Mouse (Mus musculus) C2C12 (cell line): Measurements from ENCODE around the gene Tmem243. TPM values are rescaled to one million over a fixed set of nuclear protein-coding genes. Genes with fewer than 3 reads are reported as not detected.

Experiments used
- H3K27me3 ChIP-seq: one replicate; pipeline ENCODE4 v1.6.1; 2011; ENCODE audit not compliant: control insufficient read depth, insufficient read depth, insufficient read length
- H3K36me3 ChIP-seq: one replicate; pipeline ENCODE4 v1.6.1; 2011; ENCODE audit not compliant: control insufficient read depth, insufficient read depth
- H3K4me3 ChIP-seq: one replicate; pipeline ENCODE4 v1.5.1; 2011; ENCODE audit warnings: mild to moderate bottlenecking, control low read depth; ENCODE audit not compliant: poor library complexity, insufficient read depth, severe bottlenecking
- H3K79me2 ChIP-seq: one replicate; pipeline ENCODE4 v1.6.1; 2011; ENCODE audit not compliant: control insufficient read depth, insufficient read depth
- H3K79me3 ChIP-seq: one replicate; pipeline ENCODE4 v1.6.1; 2011; ENCODE audit warnings: low read depth, control low read depth
- H3ac ChIP-seq: one replicate; pipeline ENCODE3; 2011; ENCODE audit warnings: low read depth; ENCODE audit not compliant: control insufficient read depth, insufficient read length
- CEBPB ChIP-seq: IDR thresholded peaks from one replicate; pipeline ENCODE4 v1.6.1; 2011; ENCODE audit warnings: low read depth, mild to moderate bottlenecking, control low read depth, moderate library complexity
- CTCF ChIP-seq: IDR thresholded peaks from one replicate; pipeline ENCODE4 v1.5.1; 2011; ENCODE audit not compliant: control insufficient read depth, insufficient read depth, insufficient read length
- FOSL1 ChIP-seq: IDR thresholded peaks from one replicate; pipeline ENCODE4 v1.8.0; 2011; ENCODE audit warnings: mild to moderate bottlenecking, low read length; ENCODE audit not compliant: poor library complexity, insufficient read depth, severe bottlenecking
- MAX ChIP-seq: IDR thresholded peaks from one replicate; pipeline ENCODE4 v1.6.1; 2011; ENCODE audit warnings: mild to moderate bottlenecking, control low read depth
- MYOD1 ChIP-seq: IDR thresholded peaks from one replicate; pipeline ENCODE4 v1.6.1; 2011; ENCODE audit warnings: low read depth; ENCODE audit not compliant: control insufficient read depth, insufficient read length
- MYOG ChIP-seq: IDR thresholded peaks from one replicate; pipeline ENCODE4 v1.6.1; 2011; ENCODE audit not compliant: control insufficient read depth, insufficient read length; ENCODE audit errors: extremely low read depth
- USF1 ChIP-seq: IDR thresholded peaks from one replicate; pipeline ENCODE4 v1.6.1; 2011; ENCODE audit warnings: low read depth, mild to moderate bottlenecking, control low read depth, moderate library complexity
- polyA plus RNA-seq: library from polyadenylated mRNA; unstranded; fragments of >200 nt; fragmentation: generic; extraction: Trizol; gene quantifications from one replicate; pipeline ENCODE4 v1.2.1, GENCODE M21; 2012; ENCODE audit warnings: missing spikeins

The Tmem243 gene
- polyA plus RNA-seq, 1 experiment, result 5.5 TPM

DNA sequence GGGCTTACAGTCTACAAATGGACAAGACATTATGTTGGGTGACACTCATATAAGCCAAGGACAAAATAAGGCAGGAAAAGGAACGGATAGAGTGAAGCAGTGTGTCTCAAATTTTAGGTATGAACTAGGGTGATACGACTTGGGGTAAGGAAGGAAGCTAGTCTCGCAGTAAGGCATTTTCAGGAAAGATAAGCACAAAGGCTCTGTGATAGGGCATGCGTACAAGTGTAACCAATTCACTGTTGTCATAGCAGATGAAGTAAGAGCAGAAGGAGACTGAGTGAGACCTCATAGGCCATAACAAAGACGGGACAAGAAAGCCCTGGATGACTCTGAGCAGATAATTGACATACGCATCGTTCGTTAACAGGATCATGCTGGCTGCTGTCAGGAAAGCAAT lies 40.3 kb downstream of the Tmem243 start:
- Histone ChIP-seq H3ac (no peak overlapping the region), H3K79me2 (no peaks in the 10 kb centered on the region), H3K36me3 (peaks cover 62% of the 10 kb centered on the region), H3K79me3 (peaks cover 1% of the 10 kb centered on the region), H3K27me3 (no peaks in the 10 kb centered on the region), H3K4me3 (no peak overlapping the region)
- TF ChIP-seq FOSL1, result no peak
- no peak for TF ChIP-seq MAX
- TF ChIP-seq CEBPB, result no peak
- TF ChIP-seq CTCF, result no peak
- no peak for TF ChIP-seq MYOG
- TF ChIP-seq USF1, result no peak
- no peak for TF ChIP-seq MYOD1

DNA sequence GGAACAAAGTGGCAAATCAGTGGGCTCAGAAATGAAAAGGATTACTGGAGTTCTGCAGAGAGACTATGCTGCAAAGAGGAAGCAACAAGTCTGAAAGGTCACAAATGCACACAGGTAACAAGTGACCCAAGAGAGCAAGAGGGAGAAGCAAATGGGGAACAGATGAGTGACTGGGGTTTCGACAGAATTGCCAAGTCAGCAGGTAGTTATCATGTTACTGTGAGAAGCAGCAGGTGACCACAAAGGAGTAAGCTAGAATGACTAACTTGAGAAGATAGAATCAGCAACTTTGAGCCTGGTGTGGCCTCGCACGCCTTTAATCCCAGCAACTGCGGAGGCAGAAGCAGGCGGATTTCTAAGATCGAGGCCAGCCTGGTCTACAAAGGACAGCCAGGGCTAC lies 41.9 kb downstream of the Tmem243 start:
- Histone ChIP-seq H3K79me3 (no peaks in the 10 kb centered on the region), H3K36me3 (peaks cover 53% of the 10 kb centered on the region), H3K79me2 (no peaks in the 10 kb centered on the region), H3ac (no peak overlapping the region), H3K4me3 (no peak overlapping the region), H3K27me3 (no peaks in the 10 kb centered on the region)
- no peak for TF ChIP-seq USF1
- no peak for TF ChIP-seq FOSL1
- TF ChIP-seq CEBPB, result no peak
- TF ChIP-seq MYOD1, result no peak
- TF ChIP-seq MAX, result no peak
- no peak for TF ChIP-seq MYOG
- no peak for TF ChIP-seq CTCF

DNA sequence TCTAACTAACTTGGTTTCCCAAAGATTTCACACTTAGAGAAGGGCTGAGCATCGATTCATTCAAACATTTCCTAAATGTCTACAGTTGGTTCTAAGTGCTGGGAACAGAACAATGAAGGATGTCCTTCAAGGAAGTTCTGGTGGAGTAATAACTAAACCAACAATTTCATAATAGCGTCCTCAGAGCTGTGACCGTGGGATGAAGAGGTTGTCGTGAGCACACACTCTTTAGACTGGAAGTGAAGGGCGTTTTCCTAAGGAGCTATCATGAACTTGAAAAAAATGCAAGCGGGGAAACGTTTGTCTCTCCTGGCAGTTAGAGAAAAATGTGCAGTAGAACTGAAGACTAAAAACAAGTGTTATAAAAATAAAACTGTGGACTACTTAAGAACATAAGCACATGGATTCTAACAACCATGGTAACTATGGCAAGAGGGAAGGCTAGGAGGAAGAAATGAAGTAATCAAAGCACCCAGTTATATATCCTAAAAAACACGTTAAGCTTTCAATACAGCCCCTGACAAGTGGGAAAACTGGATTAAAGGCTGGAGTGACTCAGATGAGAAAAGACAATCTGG lies 48.9 kb downstream of the Tmem243 start:
- Histone ChIP-seq H3K36me3 (peaks cover 37% of the 10 kb centered on the region), H3K79me2 (peaks cover 42% of the 10 kb centered on the region)
- TF ChIP-seq MAX (no peak), CTCF (no peak), MYOG (no peak)

GRCm38 (mm10) chr5:9156746-9157145 lies 56.3 kb downstream of the Tmem243 start:
- no peak overlapping the region for H3ac ChIP-seq
- no peaks in the 10 kb centered on the region for H3K27me3 ChIP-seq
- H3K79me2 ChIP-seq, result peaks cover 93% of the 10 kb centered on the region
- peaks cover 75% of the 10 kb centered on the region for H3K79me3 ChIP-seq
- TF ChIP-seq USF1 (no peak), FOSL1 (no peak), MAX (no peak), CTCF (no peak), MYOD1 (no peak), CEBPB (no peak), MYOG (no peak)
- no peak overlapping the region for H3K4me3 ChIP-seq
- peaks cover 16% of the 10 kb centered on the region for H3K36me3 ChIP-seq

More for the DNA sequence above, 48.9 kb downstream of the Tmem243 start:
- Histone ChIP-seq H3K27me3 (no peaks in the 10 kb centered on the region), H3ac (no peak overlapping the region), H3K79me3 (peaks cover 20% of the 10 kb centered on the region), H3K4me3 (no peak overlapping the region)

DNA sequence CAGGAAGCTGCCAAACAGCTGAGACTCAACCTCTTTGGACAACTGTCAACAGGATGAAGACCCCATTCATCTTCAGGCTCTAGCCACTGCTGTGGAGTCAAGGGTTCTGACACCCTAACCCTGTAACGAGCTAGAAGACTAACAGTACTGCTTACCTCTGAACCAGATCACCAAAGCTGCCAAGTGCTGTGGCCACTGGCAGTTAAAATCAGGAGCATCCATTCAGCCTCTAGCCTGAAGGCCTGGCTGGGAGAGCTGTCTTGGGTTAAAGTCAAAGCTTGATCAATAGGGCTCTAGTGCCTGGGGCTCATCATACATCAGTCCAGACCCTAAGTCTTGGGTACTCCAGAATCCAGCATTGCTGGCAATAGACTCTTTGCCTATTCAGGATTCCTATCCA lies 56.9 kb downstream of the Tmem243 start:
- TF ChIP-seq MYOD1, result no peak
- TF ChIP-seq CTCF, result no peak
- TF ChIP-seq CEBPB, result no peak
- TF ChIP-seq FOSL1, result no peak
- TF ChIP-seq MAX, result no peak
- TF ChIP-seq USF1, result no peak
- no peak for TF ChIP-seq MYOG
- Histone ChIP-seq H3K79me3 (peaks cover 74% of the 10 kb centered on the region), H3K79me2 (peaks cover 89% of the 10 kb centered on the region), H3ac (no peak overlapping the region), H3K27me3 (no peaks in the 10 kb centered on the region), H3K4me3 (no peak overlapping the region), H3K36me3 (peaks cover 16% of the 10 kb centered on the region)

DNA sequence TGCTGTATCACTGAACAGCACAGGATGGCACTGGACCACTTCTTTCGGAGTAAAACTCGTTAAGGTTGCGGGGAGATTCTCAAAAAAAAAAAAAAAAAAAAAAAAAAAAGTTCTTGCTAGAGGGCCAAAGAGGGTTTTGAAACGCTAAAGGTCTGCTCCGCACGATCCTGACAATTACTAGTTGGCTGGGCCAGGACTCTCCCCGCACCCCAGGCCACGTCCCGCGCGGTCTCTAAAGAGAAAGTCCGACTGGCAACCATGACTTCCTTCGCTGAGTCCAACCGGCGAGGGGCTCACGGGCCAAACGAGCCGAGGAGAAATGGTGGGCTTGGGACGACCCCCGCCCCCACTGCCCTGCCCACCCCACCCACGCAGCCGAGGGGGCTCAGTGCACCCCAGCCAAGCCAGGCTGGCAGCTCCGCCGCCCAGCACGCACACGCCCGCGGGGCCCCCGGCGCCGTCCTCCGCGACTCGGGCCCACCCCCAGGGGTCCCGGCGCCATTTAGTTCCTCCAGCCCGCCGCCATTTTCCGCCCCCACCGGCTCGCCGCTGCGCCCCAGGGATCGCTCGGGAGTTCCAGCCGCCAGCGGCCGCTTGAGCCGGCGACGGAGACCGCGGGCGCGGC lies 60.5 kb downstream of the Tmem243 start:
- Histone ChIP-seq H3K27me3 (no peaks in the 10 kb centered on the region), H3K79me2 (peaks cover 53% of the 10 kb centered on the region), H3K36me3 (peaks cover 11% of the 10 kb centered on the region), H3K79me3 (peaks cover 47% of the 10 kb centered on the region), H3K4me3 (peak overlapping the region; percentile 68), H3ac (peak overlapping the region; percentile 91)
- no peak for TF ChIP-seq CEBPB
- TF ChIP-seq USF1, result no peak
- TF ChIP-seq MYOG, result no peak
- no peak for TF ChIP-seq CTCF
- no peak for TF ChIP-seq MAX
- TF ChIP-seq MYOD1, result no peak
- TF ChIP-seq FOSL1, result no peak
